Mouse (Mus musculus): ENCODE data around the gene Msto1.
"Not testable (repeated sequence)": the region's sequence is repeated elsewhere in the genome, so short reads cannot be mapped to it uniquely, and the experiment has no call there.

Gene Msto1

GRCm38 (mm10) chr3:88913511-88914383 lies at the start of gene Msto1:
Msto1 (minus strand) TSS chr3:88913999.
- peak; percentile 85 to 91 for DNase-seq (ENCODE audit: low spot score in 2 of 2)

GRCm38 (mm10) chr3:88963211-88963610 lies 49.4 kb upstream of the Msto1 start:
- DNase-seq (ENCODE audit: low spot score in 2 of 2): not testable (repeated sequence)

GRCm38 (mm10) chr3:88953736-88954135 lies 39.9 kb upstream of the Msto1 start:
- no peak for DNase-seq (ENCODE audit: low spot score in 2 of 2)

GRCm38 (mm10) chr3:88953246-88953645 lies 39.4 kb upstream of the Msto1 start:
- no peak for DNase-seq (ENCODE audit: low spot score in 2 of 2)

- DNase-seq (ENCODE audit: low spot score in 2 of 2): no peak
Measured at GRCm38 (mm10) chr3:88951327-88951800, 37.6 kb upstream of the Msto1 start.

GRCm38 (mm10) chr3:88950576-88951326 lies 37.0 kb upstream of the Msto1 start, which contains the start of the genes Ash1l and Dap3:
Ash1l (plus strand) TSS chr3:88950622.
Dap3 (minus strand) TSS chr3:88951181.
- peak; percentile 68 to 79 for DNase-seq (ENCODE audit: low spot score in 2 of 2)

GRCm38 (mm10) chr3:88949786-88950575 lies 36.2 kb upstream of the Msto1 start:
- DNase-seq (ENCODE audit: low spot score in 2 of 2): peak; percentile 85 to 91

GRCm38 (mm10) chr3:88944109-88944508 lies 30.3 kb upstream of the Msto1 start:
- no peak for DNase-seq (ENCODE audit: low spot score in 2 of 2)

GRCm38 (mm10) chr3:88942316-88942880 lies 28.6 kb upstream of the Msto1 start:
- no peak for DNase-seq (ENCODE audit: low spot score in 2 of 2)

GRCm38 (mm10) chr3:88939749-88940148 lies 25.9 kb upstream of the Msto1 start:
- no peak for DNase-seq (ENCODE audit: low spot score in 2 of 2)

- no peak for DNase-seq (ENCODE audit: low spot score in 2 of 2)
Measured at GRCm38 (mm10) chr3:88939071-88939470, 25.3 kb upstream of the Msto1 start.

GRCm38 (mm10) chr3:88929501-88929900 lies 15.7 kb upstream of the Msto1 start:
- no peak for DNase-seq (ENCODE audit: low spot score in 2 of 2)

- DNase-seq (ENCODE audit: low spot score in 2 of 2): no peak
Measured at GRCm38 (mm10) chr3:88925651-88926050, 11.9 kb upstream of the Msto1 start.

GRCm38 (mm10) chr3:88923989-88924591 lies 10.3 kb upstream of the Msto1 start:
- DNase-seq (ENCODE audit: low spot score in 2 of 2): no peak

- DNase-seq (ENCODE audit: low spot score in 2 of 2): no peak
Measured at GRCm38 (mm10) chr3:88921411-88921810, 7.6 kb upstream of the Msto1 start.

- DNase-seq (ENCODE audit: low spot score in 2 of 2): no peak
Measured at GRCm38 (mm10) chr3:88918981-88919380, 5.2 kb upstream of the Msto1 start.

- DNase-seq (ENCODE audit: low spot score in 2 of 2): no peak
Measured at GRCm38 (mm10) chr3:88914384-88914810, 598 bp upstream of the Msto1 start.

GRCm38 (mm10) chr3:88912585-88912984 lies 1.2 kb downstream of the Msto1 start:
- no peak for DNase-seq (ENCODE audit: low spot score in 2 of 2)

- no peak for DNase-seq (ENCODE audit: low spot score in 2 of 2)
Measured at GRCm38 (mm10) chr3:88906393-88907159, 7.2 kb downstream of the Msto1 start.

- DNase-seq (ENCODE audit: low spot score in 2 of 2): no peak
Measured at GRCm38 (mm10) chr3:88905741-88906140, 8.1 kb downstream of the Msto1 start.
